10 mouse cellular contexts compared by ENCODE assay signal in genomic region chr12:86912335-86913093, GRCm38 (mm10). TPM values are rescaled to one million over a fixed set of nuclear protein-coding genes. Genes with fewer than 3 reads are reported as not detected.
DNase-seq lines count a peak whose midpoint lies in the region; ATAC-seq and TF ChIP-seq lines count a peak whose summit lies in the region.
"Had no signal": no experiment of that assay in that cellular context is flagged by ENCODE, and none has a peak within 500 bp of the region (broad histone marks: within the 10 kb centered on the region; RNA-seq: fewer than 3 reads in every experiment).

No protein-coding gene starts in this region.

- H3K4me3 ChIP-seq in kidney, postnatal 0 days (replicated peaks; ENCODE audit: low read depth, low read length), result no peak overlapping the region
- no peak overlapping the region for H3K4me3 ChIP-seq in embryonic facial prominence, embryonic 11.5 days (ENCODE audit: low read depth, low read length)
- H3K4me3 ChIP-seq in hindbrain, embryonic 15.5 days, result no peak overlapping the region
- no peak overlapping the region for H3K4me3 ChIP-seq in neural tube, embryonic 13.5 days

- TF ChIP-seq CTCF in kidney, postnatal 0 days (IDR thresholded peaks at IDR 0.05; ENCODE audit: low read depth), result no peak

- no peak overlapping the region for H3K27ac ChIP-seq in kidney, postnatal 0 days
- H3K27ac ChIP-seq in embryonic facial prominence, embryonic 11.5 days (replicated peaks; ENCODE audit: low read depth, low read length), result no peak overlapping the region
- peak overlapping the region; percentile 84 for H3K27ac ChIP-seq in hindbrain, embryonic 15.5 days (replicated peaks)
- peak overlapping the region; percentile 96 for H3K27ac ChIP-seq in neural tube, embryonic 13.5 days (replicated peaks)

- 5% methylated on average over 22 of the region's 22 CpGs for WGBS in kidney, postnatal 0 days
- WGBS in embryonic facial prominence, embryonic 11.5 days, result 7% methylated on average over 22 of the region's 22 CpGs
- 7% methylated on average over 22 of the region's 22 CpGs for WGBS in hindbrain, embryonic 15.5 days
- WGBS in neural tube, embryonic 13.5 days, result 7% methylated on average over 22 of the region's 22 CpGs

- H3K9me3 ChIP-seq in kidney, postnatal 0 days (replicated peaks; ENCODE audit: low read length), result no peaks in the 10 kb centered on the region
- H3K9me3 ChIP-seq in embryonic facial prominence, embryonic 11.5 days (replicated peaks; ENCODE audit: control insufficient read depth, low read length), result no peaks in the 10 kb centered on the region
- H3K9me3 ChIP-seq in hindbrain, embryonic 15.5 days, result no peaks in the 10 kb centered on the region
- no peaks in the 10 kb centered on the region for H3K9me3 ChIP-seq in neural tube, embryonic 13.5 days

- no peaks in the 10 kb centered on the region for H3K27me3 ChIP-seq in kidney, postnatal 0 days (ENCODE audit: insufficient read depth, low read length)
- H3K27me3 ChIP-seq in embryonic facial prominence, embryonic 11.5 days (ENCODE audit: control insufficient read depth, insufficient read depth, low read length), result no peaks in the 10 kb centered on the region
- no peaks in the 10 kb centered on the region for H3K27me3 ChIP-seq in hindbrain, embryonic 15.5 days
- peaks cover 71% of the 10 kb centered on the region for H3K27me3 ChIP-seq in neural tube, embryonic 13.5 days
- H3K27me3 ChIP-seq: Patski had no signal

- H3K9ac ChIP-seq in kidney, postnatal 0 days (ENCODE audit: low read depth, low read length), result no peak overlapping the region
- H3K9ac ChIP-seq in embryonic facial prominence, embryonic 11.5 days (replicated peaks; ENCODE audit: low read length), result no peak overlapping the region
- H3K9ac ChIP-seq in hindbrain, embryonic 15.5 days, result no peak overlapping the region
- peak overlapping the region; percentile 48; the same call in 1 of the 2 replicates for H3K9ac ChIP-seq in neural tube, embryonic 13.5 days

- H3K36me3 ChIP-seq in kidney, postnatal 0 days (ENCODE audit: insufficient read depth, low read length), result no peaks in the 10 kb centered on the region
- H3K36me3 ChIP-seq in embryonic facial prominence, embryonic 11.5 days (replicated peaks; ENCODE audit: control insufficient read depth, insufficient read depth, low read depth, low read length), result no peaks in the 10 kb centered on the region
- H3K36me3 ChIP-seq in hindbrain, embryonic 15.5 days, result no peaks in the 10 kb centered on the region
- H3K36me3 ChIP-seq in neural tube, embryonic 13.5 days, result no peaks in the 10 kb centered on the region

- no peak for ATAC-seq in kidney, postnatal 0 days (replicated peaks; ENCODE audit: low FRiP score, low read depth)
- ATAC-seq in embryonic facial prominence, embryonic 11.5 days (replicated peaks; ENCODE audit: insufficient number of reproducible peaks, low FRiP score, low TSS enrichment, low read depth), result no peak
- no peak for ATAC-seq in hindbrain, embryonic 15.5 days (ENCODE audit: low FRiP score, low read depth)
- 0 out of 2 replicates have a peak, but pooled peaks have one; percentile 21 for ATAC-seq in neural tube, embryonic 13.5 days (ENCODE audit: low read depth)
- no peak for ATAC-seq in erythroblast, adult 5-6 weeks (replicated peaks; ENCODE audit: low FRiP score, poor library complexity, severe bottlenecking)
- ATAC-seq: Patski had no signal

- no peak for DNase-seq in kidney, postnatal 0 days (ENCODE audit: low spot score)
- no peak for DNase-seq in kidney, postnatal 36 days
- DNase-seq in embryonic facial prominence, embryonic 11.5 days (ENCODE audit: low spot score), result peak; percentile 26
- DNase-seq in left cerebral cortex, adult 11 months (ENCODE audit: low spot score), result no peak
- DNase-seq in layer of hippocampus, adult 8-10 months (ENCODE audit: low spot score in 2 of 2), result no peak
- DNase-seq: cerebellum, adult 11 months had no signal

- peaks cover 4% of the 10 kb centered on the region for H3K4me1 ChIP-seq in kidney, postnatal 0 days (replicated peaks; ENCODE audit: insufficient read depth, low read length)
- peaks cover 7% of the 10 kb centered on the region; the same call in 1 of the 2 replicates for H3K4me1 ChIP-seq in embryonic facial prominence, embryonic 11.5 days (ENCODE audit: control insufficient read depth, insufficient read depth, low read length)
- peaks cover 47% of the 10 kb centered on the region for H3K4me1 ChIP-seq in hindbrain, embryonic 15.5 days (replicated peaks)
- H3K4me1 ChIP-seq in neural tube, embryonic 13.5 days (replicated peaks), result peaks cover 54% of the 10 kb centered on the region

- H3K4me2 ChIP-seq in kidney, postnatal 0 days (ENCODE audit: low read length), result peak overlapping the region; percentile 16
- 0 out of 2 replicates have a peak overlapping the region, but pooled peaks have one; percentile 10 for H3K4me2 ChIP-seq in embryonic facial prominence, embryonic 11.5 days (ENCODE audit: low read depth, low read length)
- H3K4me2 ChIP-seq in hindbrain, embryonic 15.5 days, result peak overlapping the region; percentile 18; the same call in 1 of the 2 replicates
- H3K4me2 ChIP-seq in neural tube, embryonic 13.5 days, result peak overlapping the region; percentile 34

RNA-seq across cellular contexts. Expression of gene Irf2bpl, which starts 27.9 kb away (rescaled TPM):
- 52.1 and 57.9 TPM in 2 replicates for polyA plus RNA-seq in kidney, postnatal 0 days (2015; fragmentation: Nextera tagmentation; extraction: Ambion mirVana)
- polyA plus RNA-seq in embryonic facial prominence, embryonic 11.5 days (2014; fragmentation: Nextera tagmentation; extraction: Ambion mirVana), result 15.5 and 16.4 TPM in 2 replicates
- 72.9 and 87.3 TPM in 2 replicates for polyA plus RNA-seq in hindbrain, embryonic 15.5 days (2015; fragmentation: Nextera tagmentation; extraction: Ambion mirVana)
- 59.9 and 60.7 TPM in 2 replicates for polyA plus RNA-seq in neural tube, embryonic 13.5 days (2015; fragmentation: Nextera tagmentation; extraction: Ambion mirVana)
- 0.21 and 0.77 TPM in 2 replicates for total RNA-seq in erythroblast, adult 5-6 weeks (2015; ENCODE audit: low replicate concordance)
- total RNA-seq in erythroblast, adult 5-6 weeks (2017; ENCODE audit: low replicate concordance), result 0.42 TPM in 1 of 2 replicates, not detected in the other
- 10 to 100 TPM; 61.7 to 72.0 (median 66.8) TPM for total RNA-seq in layer of hippocampus, adult 8-10 months (2022)

RNA-seq across cellular contexts. Expression of gene Cipc, which starts 34.3 kb away (rescaled TPM):
- polyA plus RNA-seq in kidney, postnatal 0 days (2015; fragmentation: Nextera tagmentation; extraction: Ambion mirVana), result 14.8 and 16.1 TPM in 2 replicates
- 30.8 and 33.5 TPM in 2 replicates for polyA plus RNA-seq in embryonic facial prominence, embryonic 11.5 days (2014; fragmentation: Nextera tagmentation; extraction: Ambion mirVana)
- 45.1 and 46.1 TPM in 2 replicates for polyA plus RNA-seq in hindbrain, embryonic 15.5 days (2015; fragmentation: Nextera tagmentation; extraction: Ambion mirVana)
- 39.2 and 45.6 TPM in 2 replicates for polyA plus RNA-seq in neural tube, embryonic 13.5 days (2015; fragmentation: Nextera tagmentation; extraction: Ambion mirVana)
- 4.8 and 7.1 TPM in 2 replicates for total RNA-seq in erythroblast, adult 5-6 weeks (2015; ENCODE audit: low replicate concordance)
- 5.6 and 8.2 TPM in 2 replicates for total RNA-seq in erythroblast, adult 5-6 weeks (2017; ENCODE audit: low replicate concordance)
- 10 to 100 TPM; 70.7 to 89.0 (median 86.1) TPM for total RNA-seq in layer of hippocampus, adult 8-10 months (2022)

Comparison
In these comparisons a context has a peak if more than half of its experiments do, and no peak if none do; other contexts are left out.
1. H3K27ac ChIP-seq: peak in hindbrain, embryonic 15.5 days (single experiment) and neural tube, embryonic 13.5 days (single experiment); none in kidney, postnatal 0 days (single experiment) and embryonic facial prominence, embryonic 11.5 days (single experiment).
2. Peak in every context shown above with its lines, with median percentiles within 50 percentile points of each other: H3K4me2 ChIP-seq.